Mouse (Mus musculus) layer of hippocampus, postnatal 14 days (tissue): ENCODE results near the gene Bace2. TPM values are rescaled to one million over a fixed set of nuclear protein-coding genes. Genes with fewer than 3 reads are reported as not detected.

Experiments
- DNase-seq, 2 experiments: peaks; one replicate each; pipeline ENCODE4 v3.0.0; 2021 to 2022; ENCODE audit warnings: low spot score in 2 of 2, mixed read lengths in 1 of 2
- total RNA-seq, 2 experiments: library from RNA; stranded (reverse); gene quantifications; 2 replicates each; pipeline ENCODE4 v1.2.3; 2021

Bace2 gene
- total RNA-seq, 2 experiments from 2014 or later: 5.8 to 10.7 TPM

GRCm38 (mm10) chr16:97466182-97466957 is 109.8 kb downstream of the Bace2 start:
- DNase-seq: peak in 1 of 2 experiments; percentile 15

GRCm38 (mm10) chr16:97467472-97467871 is 110.9 kb downstream of the Bace2 start:
- DNase-seq: no peak

GRCm38 (mm10) chr16:97467993-97468791 is 111.7 kb downstream of the Bace2 start:
- no peak for DNase-seq

GRCm38 (mm10) chr16:97474671-97475070 is 118.1 kb downstream of the Bace2 start:
- DNase-seq: no peak

GRCm38 (mm10) chr16:97475581-97475980 is 119.0 kb downstream of the Bace2 start:
- DNase-seq: no peak

GRCm38 (mm10) chr16:97476524-97476923 is 120.0 kb downstream of the Bace2 start:
- no peak for DNase-seq

- DNase-seq: no peak
Measured at GRCm38 (mm10) chr16:97478655-97479054, 122.1 kb downstream of the Bace2 start.

GRCm38 (mm10) chr16:97492369-97492768 is 135.8 kb downstream of the Bace2 start:
- DNase-seq: no peak

Other genes with a start within 250 kb of the Bace2 start
- 10 to 100 TPM; 45.6 to 50.1 TPM for gene Dscam, start 186.0 kb upstream of the Bace2 start, total RNA-seq
- gene Mx1, start 106.2 kb downstream of the Bace2 start, total RNA-seq: 1 to 10 TPM in 1 of 2 experiments, under 1 TPM in 1; 0.74 to 1.4 TPM
- gene Fam3b, start 158.1 kb downstream of the Bace2 start, total RNA-seq: not detected